Mouse (Mus musculus) stomach, embryonic 15.5 days (tissue): ENCODE results near the gene Smpd2. TPM values are rescaled to one million over a fixed set of nuclear protein-coding genes. Genes with fewer than 3 reads are reported as not detected.
"Not testable (repeated sequence)": the region's sequence is repeated elsewhere in the genome, so short reads cannot be mapped to it uniquely, and the experiment has no call there.

Source experiments
- ATAC-seq: fragments of 200-750 bp; cut with Nextera tagmentation; 2 replicates; pipeline ENCODE4 v1.8.0; 2017; ENCODE audit warnings: low read depth, moderate number of reproducible peaks, moderate TSS enrichment; ENCODE audit not compliant: insufficient read depth, low FRiP score
- H3K27ac ChIP-seq: fragments of 300-500 bp; sonication (generic); 2 replicates; pipeline ENCODE4 v1.5.1; 2015; ENCODE audit warnings: mild to moderate bottlenecking, inconsistent platforms
- H3K27me3 ChIP-seq: fragments of 300-500 bp; sonication (generic); replicated peaks from 2 replicates; pipeline ENCODE4 v1.6.1; 2015; ENCODE audit warnings: inconsistent platforms
- H3K36me3 ChIP-seq: fragments of 300-500 bp; sonication (generic); 2 replicates; pipeline ENCODE4 v1.6.1; 2015; ENCODE audit warnings: inconsistent platforms
- H3K4me1 ChIP-seq: fragments of 300-500 bp; sonication (generic); 2 replicates; pipeline ENCODE4 v1.6.1; 2015; ENCODE audit warnings: inconsistent platforms
- H3K4me2 ChIP-seq: fragments of 300-500 bp; sonication (generic); 2 replicates; pipeline ENCODE4 v1.6.1; 2015; ENCODE audit warnings: mild to moderate bottlenecking, inconsistent platforms
- H3K4me3 ChIP-seq: fragments of 300-500 bp; sonication (generic); replicated peaks from 2 replicates; pipeline ENCODE4 v1.5.1; 2015; ENCODE audit warnings: inconsistent platforms
- H3K9ac ChIP-seq: fragments of 300-500 bp; sonication (generic); 2 replicates; pipeline ENCODE4 v1.6.1; 2015; ENCODE audit warnings: inconsistent platforms
- H3K9me3 ChIP-seq: fragments of 300-500 bp; sonication (generic); 2 replicates; pipeline ENCODE4 v1.6.1; 2016; ENCODE audit warnings: inconsistent platforms
- WGBS: fragments of 180-500 bp; shearing (Covaris S2); methylation state at CpG from one replicate; pipeline ENCODE4 v1.1.7; 2015; 5-methylcytosine and 5-hydroxymethylcytosine counted together
- polyA plus RNA-seq: library from polyadenylated mRNA; unstranded; fragments of >200 nt; fragmentation: Nextera tagmentation; extraction: Ambion mirVana; gene quantifications from 2 replicates; pipeline ENCODE4 v1.2.1, GENCODE M21; 2015

Gene Smpd2
- polyA plus RNA-seq, 1 experiment from 2014 or later = 47.2 TPM

GRCm38 (mm10) chr10:41518981-41519618, 28.9 kb upstream of the Smpd2 start, which contains the start of gene Cd164:
Gene Cd164, plus strand, starts transcription at chr10:41519414.
- peak within 1 kb of the TSS; percentile 97 for H3K27ac ChIP-seq
- H3K9ac ChIP-seq = peak within 1 kb of the TSS; percentile 92
- peaks cover 9% of the 10 kb centered on the region for H3K4me1 ChIP-seq
- H3K4me3 ChIP-seq = peak within 1 kb of the TSS; percentile 80
- no peaks in the 10 kb centered on the region for H3K36me3 ChIP-seq
- no peaks in the 10 kb centered on the region for H3K9me3 ChIP-seq
- WGBS = under 1% methylated on average over 69 of the region's 69 CpGs
- H3K4me2 ChIP-seq = peak within 1 kb of the TSS; percentile 89
- no peaks in the 10 kb centered on the region for H3K27me3 ChIP-seq
- ATAC-seq = peak; percentile 90

GRCm38 (mm10) chr10:41518508-41518980, 28.4 kb upstream of the Smpd2 start:
- peak; percentile 67 for ATAC-seq
- no peaks in the 10 kb centered on the region for H3K36me3 ChIP-seq
- peaks cover 6% of the 10 kb centered on the region for H3K4me1 ChIP-seq
- H3K4me2 ChIP-seq = peak overlapping the region; percentile 89
- whole genome bisulfite sequencing = under 1% methylated on average over 23 of the region's 23 CpGs
- H3K27ac ChIP-seq = peak overlapping the region; percentile 97
- H3K9ac ChIP-seq = peak overlapping the region; percentile 92; the same call in 1 of the 2 replicates
- H3K9me3 ChIP-seq = no peaks in the 10 kb centered on the region
- no peaks in the 10 kb centered on the region for H3K27me3 ChIP-seq
- peak overlapping the region; percentile 80 for H3K4me3 ChIP-seq

DNA sequence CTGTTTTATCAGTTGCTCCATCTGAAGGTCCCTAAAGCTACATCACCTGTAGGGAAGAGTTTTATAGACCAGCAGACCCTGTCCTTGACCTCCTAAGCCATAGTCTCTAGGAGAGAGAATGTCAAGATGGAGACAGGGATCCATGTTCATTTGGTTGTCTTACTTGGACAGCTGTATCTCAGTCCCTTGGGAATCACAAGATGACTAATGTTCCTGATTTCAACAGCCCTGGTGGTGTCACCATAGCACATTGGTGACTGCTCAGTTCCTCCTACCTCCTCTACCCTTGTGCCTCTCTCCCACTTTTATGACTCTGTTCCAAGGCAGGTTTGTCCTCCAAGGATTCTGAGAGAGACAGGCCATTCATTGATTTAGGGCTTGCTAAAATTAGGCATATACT, 24.8 kb upstream of the Smpd2 start:
- Histone ChIP-seq H3K9me3 (no peaks in the 10 kb centered on the region), H3K27ac (no peak overlapping the region), H3K9ac (no peak overlapping the region), H3K36me3 (no peaks in the 10 kb centered on the region), H3K4me2 (no peak overlapping the region), H3K27me3 (no peaks in the 10 kb centered on the region), H3K4me3 (no peak overlapping the region), H3K4me1 (no peaks in the 10 kb centered on the region)
- ATAC-seq = no peak

GRCm38 (mm10) chr10:41514301-41514700, 24.1 kb upstream of the Smpd2 start:
- Histone ChIP-seq H3K9ac (no peak overlapping the region), H3K4me1 (no peaks in the 10 kb centered on the region), H3K27me3 (no peaks in the 10 kb centered on the region), H3K4me3 (no peak overlapping the region), H3K4me2 (no peak overlapping the region), H3K9me3 (no peaks in the 10 kb centered on the region), H3K36me3 (no peaks in the 10 kb centered on the region), H3K27ac (no peak overlapping the region)
- ATAC-seq = no peak
- 74% methylated on average over 4 of the region's 4 CpGs for WGBS

DNA sequence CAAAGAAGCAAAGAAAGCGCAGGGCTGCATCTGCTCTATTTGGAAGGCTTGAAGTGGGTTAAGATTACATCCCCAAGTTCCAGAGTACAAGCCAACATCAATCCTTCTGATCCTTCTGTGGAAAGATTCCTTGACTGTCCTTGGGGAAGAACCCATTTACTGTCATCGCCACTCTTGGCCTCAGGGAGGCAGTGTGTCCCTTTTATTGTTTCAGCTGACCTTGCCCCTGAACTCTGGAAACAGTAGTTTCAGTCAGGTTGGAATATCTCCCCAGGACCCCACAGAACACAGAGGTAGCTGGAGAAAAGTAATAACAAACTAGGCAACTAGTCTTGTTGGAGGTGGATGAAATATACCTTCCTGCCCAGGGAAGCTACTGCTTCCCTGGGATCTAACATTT, 19.0 kb upstream of the Smpd2 start:
- H3K27me3 ChIP-seq = no peaks in the 10 kb centered on the region
- H3K4me2 ChIP-seq = no peak overlapping the region
- no peak overlapping the region for H3K27ac ChIP-seq
- no peaks in the 10 kb centered on the region for H3K9me3 ChIP-seq
- H3K36me3 ChIP-seq = no peaks in the 10 kb centered on the region
- H3K4me3 ChIP-seq = no peak overlapping the region
- no peak overlapping the region for H3K9ac ChIP-seq
- 33% methylated on average over 2 of the region's 2 CpGs for WGBS
- H3K4me1 ChIP-seq = no peaks in the 10 kb centered on the region
- no peak for ATAC-seq

GRCm38 (mm10) chr10:41505446-41505845, 15.3 kb upstream of the Smpd2 start:
- 6% methylated on average over 3 of the region's 3 CpGs for WGBS
- H3K4me1 ChIP-seq, H3K27ac ChIP-seq, H3K27me3 ChIP-seq, H3K9me3 ChIP-seq, H3K9ac ChIP-seq, H3K4me3 ChIP-seq, H3K36me3 ChIP-seq, ATAC-seq, H3K4me2 ChIP-seq: not testable (repeated sequence)

GRCm38 (mm10) chr10:41504996-41505395, 14.8 kb upstream of the Smpd2 start:
- H3K4me1 ChIP-seq = no peaks in the 10 kb centered on the region
- no peak for ATAC-seq
- H3K27me3 ChIP-seq = no peaks in the 10 kb centered on the region
- no peak overlapping the region for H3K27ac ChIP-seq
- H3K9me3 ChIP-seq = no peaks in the 10 kb centered on the region
- H3K4me2 ChIP-seq = no peak overlapping the region
- no peak overlapping the region for H3K9ac ChIP-seq
- no peak overlapping the region for H3K4me3 ChIP-seq
- 88% methylated on average over 1 of the region's 1 CpGs for WGBS
- no peaks in the 10 kb centered on the region for H3K36me3 ChIP-seq

DNA sequence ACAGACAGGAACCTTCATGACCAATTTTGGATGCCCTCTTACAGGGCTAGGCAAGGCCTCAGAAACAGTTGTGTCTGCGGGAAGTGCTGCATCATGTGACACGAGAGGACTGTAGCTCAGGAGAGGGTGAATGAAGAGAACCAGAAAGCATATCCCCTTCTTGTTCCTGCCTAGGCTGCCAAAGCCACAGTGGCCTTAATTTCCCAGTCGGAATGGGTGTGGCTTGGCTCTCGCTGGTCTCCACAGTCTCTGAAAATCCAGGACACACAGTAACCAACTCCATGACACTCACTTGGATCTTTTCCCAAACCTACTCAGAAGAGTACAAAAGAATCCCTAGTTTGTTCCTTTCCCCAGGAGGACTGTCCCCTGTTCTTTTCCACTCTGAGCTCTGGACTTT, 10.8 kb upstream of the Smpd2 start:
- ATAC-seq = no peak
- Histone ChIP-seq H3K36me3 (no peaks in the 10 kb centered on the region), H3K4me3 (no peak overlapping the region), H3K9me3 (no peaks in the 10 kb centered on the region), H3K27ac (no peak overlapping the region), H3K4me2 (no peak overlapping the region), H3K9ac (no peak overlapping the region), H3K27me3 (no peaks in the 10 kb centered on the region), H3K4me1 (no peaks in the 10 kb centered on the region)
- 67% methylated on average over 4 of the region's 4 CpGs for WGBS

DNA sequence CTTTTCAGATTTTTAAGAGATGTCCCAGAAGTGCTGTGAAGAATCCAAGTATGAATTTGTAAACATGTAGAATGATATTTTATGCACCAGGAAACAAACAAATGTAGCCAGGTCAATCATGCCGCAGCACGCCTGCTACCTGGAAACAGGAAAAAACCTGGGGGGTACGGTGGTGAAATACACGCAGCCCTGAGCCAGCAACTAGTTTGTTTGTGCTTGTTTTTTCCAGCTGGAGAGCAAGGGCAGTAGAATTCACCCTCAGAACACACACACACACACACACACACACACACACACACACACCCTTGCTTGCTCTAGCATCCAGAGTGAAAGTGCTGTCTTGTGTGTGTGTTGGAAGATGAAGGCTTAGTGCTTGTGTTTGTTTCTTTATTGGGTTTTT, 942 bp upstream of the Smpd2 start:
- ATAC-seq = no peak
- WGBS = 47% methylated on average over 4 of the region's 4 CpGs
- no peaks in the 10 kb centered on the region for H3K9me3 ChIP-seq
- H3K4me3 ChIP-seq = no peak overlapping the region
- peak overlapping the region; percentile 100; the same call in 1 of the 2 replicates for H3K4me2 ChIP-seq
- H3K9ac ChIP-seq = no peak overlapping the region
- H3K27ac ChIP-seq = no peak overlapping the region
- H3K36me3 ChIP-seq = peaks cover 18% of the 10 kb centered on the region; the same call in 1 of the 2 replicates
- H3K4me1 ChIP-seq = peaks cover 22% of the 10 kb centered on the region
- no peaks in the 10 kb centered on the region for H3K27me3 ChIP-seq

DNA sequence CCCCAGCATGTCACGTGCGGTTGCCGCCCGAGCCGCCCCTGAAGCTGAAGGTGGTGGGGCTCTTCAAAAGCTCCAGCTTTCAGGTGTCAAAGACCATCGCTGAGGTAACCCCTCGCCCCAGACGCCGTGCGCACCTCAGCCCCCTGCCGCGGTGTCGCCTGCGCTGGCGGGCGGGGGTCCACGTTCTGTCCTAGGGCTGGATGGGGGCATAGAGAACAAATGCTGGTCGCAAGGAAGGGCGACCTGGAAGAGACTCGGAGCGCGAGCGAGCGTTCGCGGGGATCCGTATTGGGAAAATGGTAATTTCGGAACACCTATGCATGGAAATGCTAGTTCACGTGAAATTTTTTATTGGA, 327 bp upstream of the Smpd2 start:
- Histone ChIP-seq H3K9ac (peak overlapping the region; percentile 34; the same call in 1 of the 2 replicates), H3K4me3 (peak overlapping the region; percentile 63), H3K36me3 (peaks cover 23% of the 10 kb centered on the region), H3K9me3 (no peaks in the 10 kb centered on the region), H3K4me2 (peak overlapping the region; percentile 100), H3K27ac (no peak overlapping the region), H3K4me1 (peaks cover 22% of the 10 kb centered on the region), H3K27me3 (no peaks in the 10 kb centered on the region)
- under 1% methylated on average over 29 of the region's 29 CpGs for WGBS
- ATAC-seq = no peak

- ATAC-seq = 0 out of 2 replicates have a peak, but pooled peaks have one; percentile 2
Observed at GRCm38 (mm10) chr10:41489294-41489693, 875 bp downstream of the Smpd2 start.

GRCm38 (mm10) chr10:41488877-41489276, 1.3 kb downstream of the Smpd2 start:
- peaks cover 36% of the 10 kb centered on the region for H3K36me3 ChIP-seq
- 25% methylated on average over 7 of the region's 7 CpGs for WGBS
- H3K9me3 ChIP-seq = no peaks in the 10 kb centered on the region
- H3K27ac ChIP-seq = no peak overlapping the region
- peak overlapping the region; percentile 100 for H3K4me2 ChIP-seq
- H3K27me3 ChIP-seq = no peaks in the 10 kb centered on the region
- no peak for ATAC-seq
- H3K9ac ChIP-seq = peak overlapping the region; percentile 57; the same call in 1 of the 2 replicates
- peak overlapping the region; percentile 63 for H3K4me3 ChIP-seq
- H3K4me1 ChIP-seq = peaks cover 22% of the 10 kb centered on the region

More at GRCm38 (mm10) chr10:41489294-41489693, 875 bp downstream of the Smpd2 start:
- Histone ChIP-seq H3K9ac (peak overlapping the region; percentile 57; the same call in 1 of the 2 replicates), H3K4me2 (peak overlapping the region; percentile 100), H3K4me3 (peak overlapping the region; percentile 63), H3K36me3 (peaks cover 32% of the 10 kb centered on the region), H3K27me3 (no peaks in the 10 kb centered on the region), H3K9me3 (no peaks in the 10 kb centered on the region), H3K4me1 (peaks cover 22% of the 10 kb centered on the region), H3K27ac (peak overlapping the region; percentile 78; the same call in 1 of the 2 replicates)
- 30% methylated on average over 8 of the region's 8 CpGs for WGBS
